Mouse (Mus musculus): ENCODE measurements around the gene Cdk4. TPM values are rescaled to one million over a fixed set of nuclear protein-coding genes. Genes with fewer than 3 reads are reported as not detected.

Cdk4 gene
- polyA plus RNA-seq, 1 experiment from 2014 or later, result 1,113 TPM

- H3K27me3 ChIP-seq (ENCODE audit: insufficient read depth, low read length), result peaks cover 48% of the 10 kb centered on the region
- no peaks in the 10 kb centered on the region for H3K9me3 ChIP-seq (replicated peaks; ENCODE audit: low read length)
- peak overlapping the region; percentile 43 for H3K4me3 ChIP-seq (replicated peaks; ENCODE audit: low read depth, low read length)
- ATAC-seq (replicated peaks; ENCODE audit: low FRiP score, low read depth) (peak; percentile 17; the same call in 1 of the 2 replicates), DNase-seq (ENCODE audit: low spot score) (no peak)
- no peaks in the 10 kb centered on the region for H3K36me3 ChIP-seq (ENCODE audit: insufficient read depth, low read length)
- TF ChIP-seq CTCF (IDR thresholded peaks at IDR 0.05; ENCODE audit: low read depth), result no peak
- peak overlapping the region; percentile 44; the same call in 1 of the 2 replicates for H3K9ac ChIP-seq (ENCODE audit: low read depth, low read length)
- no peak overlapping the region for H3K27ac ChIP-seq
- peak overlapping the region; percentile 72 for H3K4me2 ChIP-seq (ENCODE audit: low read length)
- under 1% methylated on average over 32 of the region's 49 CpGs for WGBS
- peaks cover 27% of the 10 kb centered on the region for H3K4me1 ChIP-seq (replicated peaks; ENCODE audit: insufficient read depth, low read length)
Observed at GRCm38 (mm10) chr10:127078677-127079575, 15.6 kb downstream of the Cdk4 start.

- Histone ChIP-seq H3K4me3 (replicated peaks; ENCODE audit: low read depth, low read length) (peak overlapping the region; percentile 43), H3K9ac (ENCODE audit: low read depth, low read length) (peak overlapping the region; percentile 44; the same call in 1 of the 2 replicates), H3K27me3 (ENCODE audit: insufficient read depth, low read length) (peaks cover 48% of the 10 kb centered on the region), H3K4me2 (ENCODE audit: low read length) (peak overlapping the region; percentile 72), H3K9me3 (replicated peaks; ENCODE audit: low read length) (no peaks in the 10 kb centered on the region), H3K4me1 (replicated peaks; ENCODE audit: insufficient read depth, low read length) (peaks cover 27% of the 10 kb centered on the region), H3K27ac (no peak overlapping the region), H3K36me3 (ENCODE audit: insufficient read depth, low read length) (no peaks in the 10 kb centered on the region)
- 4% methylated on average over 65 of the region's 70 CpGs for WGBS
- TF ChIP-seq CTCF (IDR thresholded peaks at IDR 0.05; ENCODE audit: low read depth), result peak; percentile 32; the same call in 1 of the 2 replicates
- no peak for DNase-seq (ENCODE audit: low spot score)
- peak; percentile 6; the same call in 1 of the 2 replicates for ATAC-seq (replicated peaks; ENCODE audit: low FRiP score, low read depth)
Observed at GRCm38 (mm10) chr10:127079665-127080391, 16.5 kb downstream of the Cdk4 start.

GRCm38 (mm10) chr10:127080901-127081780, 17.8 kb downstream of the Cdk4 start:
- Histone ChIP-seq H3K4me3 (replicated peaks; ENCODE audit: low read depth, low read length) (peak overlapping the region; percentile 31), H3K9me3 (replicated peaks; ENCODE audit: low read length) (no peaks in the 10 kb centered on the region), H3K4me1 (replicated peaks; ENCODE audit: insufficient read depth, low read length) (peaks cover 27% of the 10 kb centered on the region), H3K4me2 (ENCODE audit: low read length) (peak overlapping the region; percentile 61), H3K27me3 (ENCODE audit: insufficient read depth, low read length) (peaks cover 50% of the 10 kb centered on the region), H3K9ac (ENCODE audit: low read depth, low read length) (0 out of 2 replicates have a peak overlapping the region, but pooled peaks have one; percentile 23), H3K36me3 (ENCODE audit: insufficient read depth, low read length) (no peaks in the 10 kb centered on the region), H3K27ac (no peak overlapping the region)
- TF ChIP-seq CTCF (IDR thresholded peaks at IDR 0.05; ENCODE audit: low read depth), result no peak
- DNase-seq (ENCODE audit: low spot score), result no peak
- WGBS, result 3% methylated on average over 48 of the region's 48 CpGs
- ATAC-seq (replicated peaks; ENCODE audit: low FRiP score, low read depth), result no peak

- no peak overlapping the region for H3K9ac ChIP-seq (ENCODE audit: low read depth, low read length)
- no peaks in the 10 kb centered on the region for H3K36me3 ChIP-seq (ENCODE audit: insufficient read depth, low read length)
- H3K4me1 ChIP-seq (replicated peaks; ENCODE audit: insufficient read depth, low read length), result peaks cover 27% of the 10 kb centered on the region
- no peaks in the 10 kb centered on the region for H3K9me3 ChIP-seq (replicated peaks; ENCODE audit: low read length)
- no peak overlapping the region for H3K4me3 ChIP-seq (replicated peaks; ENCODE audit: low read depth, low read length)
- DNase-seq (ENCODE audit: low spot score), result no peak
- peak overlapping the region; percentile 61; the same call in 1 of the 2 replicates for H3K4me2 ChIP-seq (ENCODE audit: low read length)
- TF ChIP-seq CTCF (IDR thresholded peaks at IDR 0.05; ENCODE audit: low read depth), result no peak
- ATAC-seq (replicated peaks; ENCODE audit: low FRiP score, low read depth), result no peak
- peaks cover 50% of the 10 kb centered on the region for H3K27me3 ChIP-seq (ENCODE audit: insufficient read depth, low read length)
- WGBS, result 25% methylated on average over 8 of the region's 8 CpGs
- no peak overlapping the region for H3K27ac ChIP-seq
Observed at GRCm38 (mm10) chr10:127081996-127082620, 18.8 kb downstream of the Cdk4 start.

- Histone ChIP-seq H3K9me3 (replicated peaks; ENCODE audit: low read length) (no peaks in the 10 kb centered on the region), H3K9ac (ENCODE audit: low read depth, low read length) (no peak overlapping the region), H3K27ac (no peak overlapping the region), H3K4me1 (replicated peaks; ENCODE audit: insufficient read depth, low read length) (peaks cover 24% of the 10 kb centered on the region), H3K27me3 (ENCODE audit: insufficient read depth, low read length) (peaks cover 40% of the 10 kb centered on the region), H3K4me2 (ENCODE audit: low read length) (no peak overlapping the region), H3K4me3 (replicated peaks; ENCODE audit: low read depth, low read length) (no peak overlapping the region), H3K36me3 (ENCODE audit: insufficient read depth, low read length) (no peaks in the 10 kb centered on the region)
- no peak for TF ChIP-seq CTCF (IDR thresholded peaks at IDR 0.05; ENCODE audit: low read depth)
- WGBS, result 29% methylated on average over 8 of the region's 8 CpGs
- DNase-seq (ENCODE audit: low spot score), result no peak
- ATAC-seq (replicated peaks; ENCODE audit: low FRiP score, low read depth), result no peak
Observed at GRCm38 (mm10) chr10:127083292-127083914, 20.1 kb downstream of the Cdk4 start.

Data from kidney, postnatal 0 days (tissue).